Mouse (Mus musculus): ENCODE results near the gene Myo19. TPM values are rescaled to one million over a fixed set of nuclear protein-coding genes. Genes with fewer than 3 reads are reported as not detected.

Gene Myo19
- polyA plus RNA-seq, 1 experiment = 13.2 TPM

GRCm38 (mm10) chr11:84948526-84948925 is 68.6 kb downstream of the Myo19 start:
- WGBS = 34% methylated on average over 3 of the region's 3 CpGs
- no peaks in the 10 kb centered on the region; the same call in none of the 2 replicates for H3K4me1 ChIP-seq (ENCODE audit: control insufficient read depth, insufficient read depth, low read length)
- H3K27me3 ChIP-seq (ENCODE audit: control insufficient read depth, insufficient read depth, low read length) = no peaks in the 10 kb centered on the region
- no peak for TF ChIP-seq POLR2A (IDR thresholded peaks at IDR 0.05; ENCODE audit: borderline replicate concordance, insufficient read depth, low read length)
- TF ChIP-seq CTCF (IDR thresholded peaks at IDR 0.05; ENCODE audit: borderline replicate concordance, insufficient read depth, low read depth, low read length) = no peak
- DNase-seq = no peak
- H3K4me3 ChIP-seq (replicated peaks; ENCODE audit: insufficient read depth, low read depth, low read length) = no peak overlapping the region
- no peak overlapping the region for H3K27ac ChIP-seq (ENCODE audit: insufficient read depth, low read length)

DNA sequence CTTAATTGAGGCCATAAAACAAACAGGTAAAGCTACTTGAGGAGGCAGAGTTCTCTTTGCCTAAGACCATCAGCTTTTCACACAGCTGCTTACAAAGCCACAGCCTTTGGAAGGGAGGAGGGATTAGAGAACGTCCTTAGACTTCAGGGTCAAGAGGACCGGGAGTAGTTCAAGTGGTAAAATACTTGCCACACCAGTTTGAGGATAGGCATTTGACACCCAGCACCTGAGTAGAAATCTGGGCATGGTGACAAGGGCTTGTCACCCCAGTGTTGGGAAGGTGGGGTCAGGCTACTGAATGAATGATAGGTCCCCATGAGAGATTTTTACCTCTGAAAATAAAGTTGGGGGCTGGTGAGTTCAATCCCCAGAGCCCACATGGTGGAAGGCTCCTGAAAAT is 72.7 kb downstream of the Myo19 start:
- no peak overlapping the region for H3K4me3 ChIP-seq (replicated peaks; ENCODE audit: insufficient read depth, low read depth, low read length)
- DNase-seq = no peak
- H3K4me1 ChIP-seq (ENCODE audit: control insufficient read depth, insufficient read depth, low read length) = peaks cover 4% of the 10 kb centered on the region
- H3K27me3 ChIP-seq (ENCODE audit: control insufficient read depth, insufficient read depth, low read length) = no peaks in the 10 kb centered on the region
- TF ChIP-seq CTCF (IDR thresholded peaks at IDR 0.05; ENCODE audit: borderline replicate concordance, insufficient read depth, low read depth, low read length) (no peak), POLR2A (IDR thresholded peaks at IDR 0.05; ENCODE audit: borderline replicate concordance, insufficient read depth, low read length) (no peak)
- WGBS = 78% methylated on average over 2 of the region's 2 CpGs
- H3K27ac ChIP-seq (ENCODE audit: insufficient read depth, low read length) = no peak overlapping the region

DNA sequence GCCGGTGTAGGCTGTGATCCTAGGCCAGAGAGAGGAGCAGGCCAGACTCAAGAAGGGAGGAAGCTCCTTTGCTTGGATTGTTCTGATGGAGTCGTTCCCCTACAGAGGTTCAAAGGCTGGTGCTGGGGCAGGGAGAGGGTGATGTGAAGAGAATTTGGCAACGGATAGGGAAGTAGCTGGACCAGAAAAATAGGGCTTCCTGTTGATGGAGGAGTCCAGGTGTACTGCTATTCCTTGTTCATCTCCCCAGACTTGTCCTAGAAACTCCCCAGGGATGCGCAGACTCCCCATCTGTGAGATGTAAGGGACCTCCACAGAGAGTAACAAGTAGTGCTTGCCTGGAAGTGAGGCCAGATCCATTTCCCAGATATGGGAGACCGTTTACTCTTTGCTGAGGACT is 76.5 kb downstream of the Myo19 start:
- DNase-seq = no peak
- TF ChIP-seq POLR2A (IDR thresholded peaks at IDR 0.05; ENCODE audit: borderline replicate concordance, insufficient read depth, low read length) (no peak), CTCF (IDR thresholded peaks at IDR 0.05; ENCODE audit: borderline replicate concordance, insufficient read depth, low read depth, low read length) (no peak)
- WGBS = 54% methylated on average over 5 of the region's 5 CpGs
- no peak overlapping the region for H3K27ac ChIP-seq (ENCODE audit: insufficient read depth, low read length)
- no peak overlapping the region for H3K4me3 ChIP-seq (replicated peaks; ENCODE audit: insufficient read depth, low read depth, low read length)
- no peaks in the 10 kb centered on the region for H3K27me3 ChIP-seq (ENCODE audit: control insufficient read depth, insufficient read depth, low read length)
- peaks cover 9% of the 10 kb centered on the region; the same call in 1 of the 2 replicates for H3K4me1 ChIP-seq (ENCODE audit: control insufficient read depth, insufficient read depth, low read length)

GRCm38 (mm10) chr11:84957171-84957570 is 77.2 kb downstream of the Myo19 start:
- Histone ChIP-seq H3K27ac (ENCODE audit: insufficient read depth, low read length) (peak overlapping the region; percentile 19; the same call in 1 of the 2 replicates), H3K4me3 (replicated peaks; ENCODE audit: insufficient read depth, low read depth, low read length) (peak overlapping the region; percentile 85), H3K27me3 (ENCODE audit: control insufficient read depth, insufficient read depth, low read length) (no peaks in the 10 kb centered on the region), H3K4me1 (ENCODE audit: control insufficient read depth, insufficient read depth, low read length) (peaks cover 17% of the 10 kb centered on the region)
- TF ChIP-seq POLR2A (IDR thresholded peaks at IDR 0.05; ENCODE audit: borderline replicate concordance, insufficient read depth, low read length) (no peak), CTCF (IDR thresholded peaks at IDR 0.05; ENCODE audit: borderline replicate concordance, insufficient read depth, low read depth, low read length) (no peak)
- WGBS = 5% methylated on average over 15 of the region's 15 CpGs
- DNase-seq = peak in 1 of 2 experiments; percentile 25

DNA sequence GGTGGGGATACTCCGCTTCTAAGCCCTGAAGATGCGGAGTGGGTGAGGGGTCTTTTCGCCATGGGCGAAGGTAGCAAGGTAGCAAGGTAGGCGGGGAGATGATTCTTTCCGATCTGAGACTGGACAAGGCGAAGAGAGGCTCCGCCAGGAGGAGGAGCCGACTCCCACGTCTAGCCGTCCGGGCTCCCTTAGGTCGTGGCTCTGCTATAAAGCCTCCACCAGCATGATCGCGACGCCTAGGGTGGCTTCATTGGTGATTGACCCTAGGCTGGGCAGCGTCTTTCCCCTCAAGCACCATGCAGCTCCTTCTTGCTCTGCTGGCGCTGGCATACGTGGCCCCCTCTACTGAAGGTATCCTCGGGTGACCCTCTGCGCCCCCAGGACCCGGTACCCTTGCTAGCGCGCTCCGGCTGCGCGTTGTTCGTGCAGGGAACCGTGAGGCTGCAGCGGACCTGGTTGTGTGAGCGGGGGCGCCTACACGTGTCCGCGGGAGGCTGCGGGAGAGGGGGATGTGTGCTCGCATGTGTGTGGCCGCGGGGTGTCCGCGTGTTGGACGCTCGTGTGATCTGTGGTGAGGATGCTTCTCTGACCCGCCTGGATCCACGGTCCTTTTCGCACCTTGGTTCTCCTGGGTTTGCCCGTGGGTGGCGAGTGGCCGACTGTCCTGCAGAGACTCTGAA is 77.8 kb downstream of the Myo19 start, which contains the start of gene Car4:
Car4 (plus strand) TSS at position 196 of the 680 bp plus-strand sequence.
- DNase-seq = peak; percentile 87
- Histone ChIP-seq H3K27ac (ENCODE audit: insufficient read depth, low read length) (peak within 1 kb of the TSS; percentile 100), H3K4me1 (ENCODE audit: control insufficient read depth, insufficient read depth, low read length) (peaks cover 21% of the 10 kb centered on the region), H3K27me3 (ENCODE audit: control insufficient read depth, insufficient read depth, low read length) (no peaks in the 10 kb centered on the region), H3K4me3 (replicated peaks; ENCODE audit: insufficient read depth, low read depth, low read length) (peak within 1 kb of the TSS; percentile 85)
- 1% methylated on average over 49 of the region's 49 CpGs for WGBS
- TF ChIP-seq CTCF (IDR thresholded peaks at IDR 0.05; ENCODE audit: borderline replicate concordance, insufficient read depth, low read depth, low read length) = no peak; the same call in 1 of the 2 replicates
- peak; percentile 96 for TF ChIP-seq POLR2A (IDR thresholded peaks at IDR 0.05; ENCODE audit: borderline replicate concordance, insufficient read depth, low read length)

DNA sequence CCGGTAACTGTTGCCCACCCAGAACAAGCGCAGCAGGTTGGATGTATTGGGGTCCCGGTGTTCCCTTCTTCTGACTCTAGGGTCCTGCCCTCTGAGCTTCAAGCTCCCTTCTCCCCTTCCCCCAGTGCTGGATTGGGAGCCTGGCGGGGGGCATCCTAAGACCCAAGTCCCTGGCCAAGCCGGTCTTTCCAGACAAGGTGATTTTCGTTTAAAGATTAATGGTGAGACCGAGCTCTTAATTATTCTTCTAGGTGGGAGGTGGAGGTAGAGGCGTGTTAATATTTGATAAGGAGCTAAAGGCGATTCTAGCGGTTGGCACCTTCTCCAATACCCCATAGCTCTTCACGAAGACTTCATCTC is 78.3 kb downstream of the Myo19 start:
- Histone ChIP-seq H3K27ac (ENCODE audit: insufficient read depth, low read length) (peak overlapping the region; percentile 100), H3K4me1 (ENCODE audit: control insufficient read depth, insufficient read depth, low read length) (peaks cover 27% of the 10 kb centered on the region), H3K4me3 (replicated peaks; ENCODE audit: insufficient read depth, low read depth, low read length) (peak overlapping the region; percentile 85), H3K27me3 (ENCODE audit: control insufficient read depth, insufficient read depth, low read length) (no peaks in the 10 kb centered on the region)
- WGBS = 2% methylated on average over 11 of the region's 11 CpGs
- TF ChIP-seq CTCF (IDR thresholded peaks at IDR 0.05; ENCODE audit: borderline replicate concordance, insufficient read depth, low read depth, low read length) = no peak
- TF ChIP-seq POLR2A (IDR thresholded peaks at IDR 0.05; ENCODE audit: borderline replicate concordance, insufficient read depth, low read length) = no peak
- DNase-seq = peak in 1 of 2 experiments; percentile 46

- H3K27ac ChIP-seq (ENCODE audit: insufficient read depth, low read length) = peak overlapping the region; percentile 100
- 11% methylated on average over 5 of the region's 5 CpGs for WGBS
- H3K4me1 ChIP-seq (ENCODE audit: control insufficient read depth, insufficient read depth, low read length) = peaks cover 32% of the 10 kb centered on the region
- no peaks in the 10 kb centered on the region for H3K27me3 ChIP-seq (ENCODE audit: control insufficient read depth, insufficient read depth, low read length)
- TF ChIP-seq POLR2A (IDR thresholded peaks at IDR 0.05; ENCODE audit: borderline replicate concordance, insufficient read depth, low read length) (no peak), CTCF (IDR thresholded peaks at IDR 0.05; ENCODE audit: borderline replicate concordance, insufficient read depth, low read depth, low read length) (no peak)
- peak overlapping the region; percentile 85 for H3K4me3 ChIP-seq (replicated peaks; ENCODE audit: insufficient read depth, low read depth, low read length)
- peak in 1 of 2 experiments; percentile 49 for DNase-seq
Observed at GRCm38 (mm10) chr11:84959181-84959580, 79.2 kb downstream of the Myo19 start.

DNA sequence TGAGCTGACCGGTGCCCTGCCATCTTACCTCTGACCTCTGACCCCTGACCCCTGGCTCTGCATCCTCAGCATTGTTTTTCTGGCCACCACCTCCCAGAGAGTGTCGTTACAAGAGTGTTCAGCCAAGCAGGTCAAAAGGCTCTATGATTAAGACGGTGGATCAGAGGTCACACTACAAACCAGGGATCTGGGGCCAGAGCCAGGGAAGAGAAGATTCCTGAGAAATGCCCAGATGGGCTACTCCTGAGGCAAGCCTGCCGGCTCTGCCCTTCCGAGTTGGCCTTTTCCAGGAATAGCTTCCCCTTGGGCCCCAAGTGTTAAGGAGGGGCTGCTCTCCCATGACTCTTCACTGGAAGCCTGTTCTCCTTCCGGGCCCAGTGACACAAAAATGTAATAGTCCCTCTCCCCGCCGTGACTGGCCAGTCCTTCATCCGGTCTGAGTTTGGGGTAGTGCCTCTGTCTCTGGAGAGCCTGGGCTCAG is 79.8 kb downstream of the Myo19 start:
- Histone ChIP-seq H3K27ac (ENCODE audit: insufficient read depth, low read length) (peak overlapping the region; percentile 100), H3K4me3 (replicated peaks; ENCODE audit: insufficient read depth, low read depth, low read length) (peak overlapping the region; percentile 85), H3K27me3 (ENCODE audit: control insufficient read depth, insufficient read depth, low read length) (no peaks in the 10 kb centered on the region), H3K4me1 (ENCODE audit: control insufficient read depth, insufficient read depth, low read length) (peaks cover 35% of the 10 kb centered on the region)
- under 1% methylated on average over 9 of the region's 9 CpGs for WGBS
- peak; percentile 61; the same call in 1 of the 2 replicates for TF ChIP-seq POLR2A (IDR thresholded peaks at IDR 0.05; ENCODE audit: borderline replicate concordance, insufficient read depth, low read length)
- no peak for TF ChIP-seq CTCF (IDR thresholded peaks at IDR 0.05; ENCODE audit: borderline replicate concordance, insufficient read depth, low read depth, low read length)
- DNase-seq = peak; percentile 82 to 89

Measured in cerebellum, adult 2 months (tissue).